Mouse (Mus musculus): Measurements from ENCODE around the gene Myl6. TPM values are rescaled to one million over a fixed set of nuclear protein-coding genes. Genes with fewer than 3 reads are reported as not detected.
"Not testable (repeated sequence)": the region's sequence is repeated elsewhere in the genome, so short reads cannot be mapped to it uniquely, and the experiment has no call there.

The Myl6 gene
- polyA plus RNA-seq, 1 experiment, result 451 TPM

DNA sequence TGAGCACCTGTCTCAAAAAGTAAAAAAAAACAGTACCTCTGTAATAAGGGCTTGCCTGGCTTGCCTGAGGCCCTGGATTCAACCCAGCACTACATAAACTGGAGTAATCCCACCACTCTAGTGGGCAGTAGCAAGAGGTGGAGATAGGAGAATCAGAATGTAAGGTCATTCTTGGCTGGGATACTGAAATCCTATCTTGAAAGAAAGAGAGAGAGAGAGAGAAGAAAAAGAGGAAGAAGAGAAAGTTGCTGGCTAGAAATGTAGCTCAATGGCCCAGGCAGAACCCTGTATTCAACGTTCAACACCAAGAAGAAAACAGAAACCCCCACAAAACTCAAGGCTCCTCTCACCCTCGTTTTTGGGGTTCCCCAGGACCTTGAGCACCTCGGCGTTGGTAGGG is 2.0 kb upstream of the Myl6 start:
- TF ChIP-seq CTCF (IDR thresholded peaks at IDR 0.05; ENCODE audit: extremely low read depth, insufficient read depth, insufficient read length, insufficient replicate concordance) (no peak), POLR2A (IDR thresholded peaks at IDR 0.05; ENCODE audit: low read depth, low read length) (no peak)
- H3K4me3 ChIP-seq (ENCODE audit: extremely low read depth, insufficient read depth, insufficient read length), result no peak overlapping the region
- H3K36me3 ChIP-seq (ENCODE audit: control insufficient read depth, insufficient read depth, low read length), result peaks cover 4% of the 10 kb centered on the region
- peaks cover 14% of the 10 kb centered on the region; the same call in 1 of the 2 replicates for H3K4me1 ChIP-seq (ENCODE audit: control insufficient read depth, insufficient read depth, insufficient read length)
- no peak overlapping the region for H3K27ac ChIP-seq (ENCODE audit: insufficient read depth, low read length)
- 45% methylated on average over 4 of the region's 4 CpGs for WGBS
- H3K27me3 ChIP-seq (ENCODE audit: control insufficient read depth, insufficient read depth, low read length), result no peaks in the 10 kb centered on the region
- DNase-seq (ENCODE audit: low read depth in 1 of 2, low spot score in 2 of 2), result no peak

DNA sequence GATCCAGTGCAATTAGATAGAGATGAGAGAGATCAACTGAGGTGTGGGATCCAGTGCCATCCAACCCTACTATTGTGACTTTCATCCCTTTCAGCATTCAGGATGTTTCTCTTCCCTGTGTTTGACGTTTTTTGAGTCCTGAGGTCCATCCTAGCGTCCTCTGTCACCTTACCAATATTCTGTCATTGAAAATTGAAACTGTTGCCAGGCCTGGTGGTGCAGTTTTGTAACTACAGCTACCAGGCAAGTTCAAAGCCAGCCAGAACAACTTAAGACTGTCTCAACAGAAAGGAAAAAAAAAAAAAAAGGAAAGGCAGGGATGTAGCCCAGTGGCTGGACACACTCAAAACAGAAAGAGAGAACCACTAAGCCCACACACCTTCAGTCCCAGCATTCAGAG is 1.3 kb upstream of the Myl6 start:
- peaks cover 9% of the 10 kb centered on the region for H3K36me3 ChIP-seq (ENCODE audit: control insufficient read depth, insufficient read depth, low read length)
- TF ChIP-seq POLR2A (IDR thresholded peaks at IDR 0.05; ENCODE audit: low read depth, low read length) (no peak), CTCF (IDR thresholded peaks at IDR 0.05; ENCODE audit: extremely low read depth, insufficient read depth, insufficient read length, insufficient replicate concordance) (0 out of 2 replicates have a peak, but pooled peaks have one; percentile 1)
- 0 out of 2 replicates have a peak overlapping the region, but pooled peaks have one; percentile 71 for H3K4me3 ChIP-seq (ENCODE audit: extremely low read depth, insufficient read depth, insufficient read length)
- DNase-seq (ENCODE audit: low read depth in 1 of 2, low spot score in 2 of 2), result no peak
- H3K27me3 ChIP-seq (ENCODE audit: control insufficient read depth, insufficient read depth, low read length), result no peaks in the 10 kb centered on the region
- peak overlapping the region; percentile 96 for H3K27ac ChIP-seq (ENCODE audit: insufficient read depth, low read length)
- 48% methylated on average over 2 of the region's 2 CpGs for WGBS
- H3K4me1 ChIP-seq (ENCODE audit: control insufficient read depth, insufficient read depth, insufficient read length), result peaks cover 14% of the 10 kb centered on the region; the same call in 1 of the 2 replicates

DNA sequence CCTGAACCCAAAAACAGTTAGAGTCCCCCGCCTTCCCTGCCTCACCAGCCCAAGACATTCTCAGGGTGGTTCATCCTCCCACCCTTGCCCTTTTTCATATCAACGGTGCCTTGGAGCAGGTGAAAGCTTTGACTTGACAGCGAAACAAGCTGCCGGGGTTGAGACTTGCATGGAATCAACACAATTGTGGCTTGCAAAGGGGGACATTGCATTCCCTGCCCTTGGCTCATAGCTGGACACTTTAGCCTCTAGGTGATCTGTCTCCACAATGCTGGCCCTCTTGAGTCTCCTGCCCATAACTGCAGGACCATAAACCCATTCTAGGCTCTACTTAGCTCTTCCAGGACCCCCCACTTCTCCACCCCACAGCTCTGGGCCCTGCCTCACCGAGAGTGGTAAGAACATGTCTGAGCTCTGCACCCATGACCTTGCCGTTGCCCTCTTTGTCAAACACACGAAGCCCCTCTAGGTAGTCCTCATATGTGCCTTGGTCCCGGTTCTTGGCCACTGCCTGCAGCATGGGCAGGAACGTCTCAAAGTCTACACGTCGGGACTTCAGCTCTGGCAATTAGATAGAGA is 811 bp upstream of the Myl6 start:
- no peak for DNase-seq (ENCODE audit: low read depth in 1 of 2, low spot score in 2 of 2)
- no peak for TF ChIP-seq POLR2A (IDR thresholded peaks at IDR 0.05; ENCODE audit: low read depth, low read length)
- no peak for TF ChIP-seq CTCF (IDR thresholded peaks at IDR 0.05; ENCODE audit: extremely low read depth, insufficient read depth, insufficient read length, insufficient replicate concordance)
- Histone ChIP-seq H3K27me3 (ENCODE audit: control insufficient read depth, insufficient read depth, low read length) (no peaks in the 10 kb centered on the region), H3K4me1 (ENCODE audit: control insufficient read depth, insufficient read depth, insufficient read length) (peaks cover 14% of the 10 kb centered on the region; the same call in 1 of the 2 replicates), H3K4me3 (ENCODE audit: extremely low read depth, insufficient read depth, insufficient read length) (peak overlapping the region; percentile 71), H3K36me3 (ENCODE audit: control insufficient read depth, insufficient read depth, low read length) (peaks cover 13% of the 10 kb centered on the region), H3K27ac (ENCODE audit: insufficient read depth, low read length) (peak overlapping the region; percentile 96)
- 27% methylated on average over 11 of the region's 11 CpGs for WGBS

- no peaks in the 10 kb centered on the region for H3K27me3 ChIP-seq (ENCODE audit: control insufficient read depth, insufficient read depth, low read length)
- TF ChIP-seq CTCF (IDR thresholded peaks at IDR 0.05; ENCODE audit: extremely low read depth, insufficient read depth, insufficient read length, insufficient replicate concordance), result no peak
- TF ChIP-seq POLR2A (IDR thresholded peaks at IDR 0.05; ENCODE audit: low read depth, low read length), result no peak
- peak overlapping the region; percentile 71 for H3K4me3 ChIP-seq (ENCODE audit: extremely low read depth, insufficient read depth, insufficient read length)
- WGBS, result under 1% methylated on average over 12 of the region's 12 CpGs
- H3K4me1 ChIP-seq (ENCODE audit: control insufficient read depth, insufficient read depth, insufficient read length), result peaks cover 14% of the 10 kb centered on the region; the same call in 1 of the 2 replicates
- H3K27ac ChIP-seq (ENCODE audit: insufficient read depth, low read length), result peak overlapping the region; percentile 85
- no peak for DNase-seq (ENCODE audit: low read depth in 1 of 2, low spot score in 2 of 2)
- peaks cover 23% of the 10 kb centered on the region for H3K36me3 ChIP-seq (ENCODE audit: control insufficient read depth, insufficient read depth, low read length)
These were observed 638 bp downstream of the Myl6 start for GRCm38 (mm10) chr10:128493319-128493694.

DNA sequence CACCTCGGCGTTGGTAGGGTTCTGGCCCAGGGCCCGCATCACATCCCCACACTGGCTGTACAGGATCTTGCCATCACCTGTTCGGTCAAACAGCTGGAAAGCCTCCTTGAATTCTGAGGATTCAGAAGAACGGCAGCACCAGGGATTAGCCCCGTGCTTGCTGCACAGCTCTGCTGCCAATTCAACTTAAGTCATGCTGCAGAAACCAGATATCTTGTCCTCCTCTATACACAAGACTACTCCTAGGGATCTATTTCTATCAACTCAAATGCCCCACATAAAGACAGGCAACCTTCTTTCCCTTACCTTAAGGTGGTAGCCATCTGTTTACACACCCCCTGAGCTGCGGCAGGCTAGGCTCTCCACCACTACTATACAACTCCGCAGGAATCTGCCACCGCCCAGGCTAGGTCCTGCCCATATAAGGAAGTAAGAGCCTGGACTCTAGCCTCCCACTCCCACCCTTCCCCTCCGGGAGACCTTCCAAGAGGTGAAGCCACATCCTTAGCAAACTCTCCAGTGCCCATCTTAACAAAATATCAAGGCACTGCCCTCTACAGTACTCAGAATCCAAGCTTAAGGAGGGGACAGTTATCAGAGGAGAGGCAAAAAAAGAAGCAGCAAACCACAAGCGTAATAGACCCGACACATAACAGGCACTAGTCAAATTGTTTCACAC is 1.2 kb downstream of the Myl6 start:
- Histone ChIP-seq H3K27ac (ENCODE audit: insufficient read depth, low read length) (peak overlapping the region; percentile 85), H3K27me3 (ENCODE audit: control insufficient read depth, insufficient read depth, low read length) (no peaks in the 10 kb centered on the region), H3K4me1 (ENCODE audit: control insufficient read depth, insufficient read depth, insufficient read length) (peaks cover 12% of the 10 kb centered on the region; the same call in 1 of the 2 replicates), H3K4me3 (ENCODE audit: extremely low read depth, insufficient read depth, insufficient read length) (peak overlapping the region; percentile 71), H3K36me3 (ENCODE audit: control insufficient read depth, insufficient read depth, low read length) (peaks cover 27% of the 10 kb centered on the region)
- DNase-seq (ENCODE audit: low read depth in 1 of 2, low spot score in 2 of 2), result no peak
- TF ChIP-seq CTCF (IDR thresholded peaks at IDR 0.05; ENCODE audit: extremely low read depth, insufficient read depth, insufficient read length, insufficient replicate concordance), result no peak
- TF ChIP-seq POLR2A (IDR thresholded peaks at IDR 0.05; ENCODE audit: low read depth, low read length), result no peak
- WGBS, result 13% methylated on average over 12 of the region's 12 CpGs

GRCm38 (mm10) chr10:128492051-128492450 is 1.9 kb downstream of the Myl6 start:
- H3K27me3 ChIP-seq (ENCODE audit: control insufficient read depth, insufficient read depth, low read length); DNase-seq (ENCODE audit: low read depth in 1 of 2, low spot score in 2 of 2): not testable (repeated sequence)
- peaks cover 33% of the 10 kb centered on the region for H3K36me3 ChIP-seq (ENCODE audit: control insufficient read depth, insufficient read depth, low read length)
- WGBS, result 42% methylated on average over 8 of the region's 8 CpGs
- H3K4me3 ChIP-seq (ENCODE audit: extremely low read depth, insufficient read depth, insufficient read length), result peak overlapping the region; percentile 71; the same call in 1 of the 2 replicates
- H3K27ac ChIP-seq (ENCODE audit: insufficient read depth, low read length), result peak overlapping the region; percentile 85
- peaks cover 12% of the 10 kb centered on the region; the same call in 1 of the 2 replicates for H3K4me1 ChIP-seq (ENCODE audit: control insufficient read depth, insufficient read depth, insufficient read length)

- WGBS, result 59% methylated on average over 6 of the region's 6 CpGs
- Histone ChIP-seq H3K27me3 (ENCODE audit: control insufficient read depth, insufficient read depth, low read length) (no peaks in the 10 kb centered on the region), H3K4me3 (ENCODE audit: extremely low read depth, insufficient read depth, insufficient read length) (no peak overlapping the region; the same call in 1 of the 2 replicates), H3K27ac (ENCODE audit: insufficient read depth, low read length) (peak overlapping the region; percentile 85), H3K4me1 (ENCODE audit: control insufficient read depth, insufficient read depth, insufficient read length) (peaks cover 12% of the 10 kb centered on the region; the same call in 1 of the 2 replicates), H3K36me3 (ENCODE audit: control insufficient read depth, insufficient read depth, low read length) (peaks cover 36% of the 10 kb centered on the region)
- TF ChIP-seq POLR2A (IDR thresholded peaks at IDR 0.05; ENCODE audit: low read depth, low read length) (no peak), CTCF (IDR thresholded peaks at IDR 0.05; ENCODE audit: extremely low read depth, insufficient read depth, insufficient read length, insufficient replicate concordance) (no peak)
- DNase-seq (ENCODE audit: low read depth in 1 of 2, low spot score in 2 of 2), result no peak
These were observed 2.5 kb downstream of the Myl6 start for GRCm38 (mm10) chr10:128491495-128491894.
